Mouse (Mus musculus) frontal cortex, postnatal 25 days (tissue): ENCODE results near the gene Hcrt.
A peak's percentile ranks its signal among the peaks of the same experiment; 100 is the strongest.

ENCODE experiments used
- DNase-seq, 2 experiments: peaks; one replicate each; pipeline ENCODE4 v3.0.0; 2022; ENCODE audit warnings: low spot score in 2 of 2

Gene Hcrt

DNA sequence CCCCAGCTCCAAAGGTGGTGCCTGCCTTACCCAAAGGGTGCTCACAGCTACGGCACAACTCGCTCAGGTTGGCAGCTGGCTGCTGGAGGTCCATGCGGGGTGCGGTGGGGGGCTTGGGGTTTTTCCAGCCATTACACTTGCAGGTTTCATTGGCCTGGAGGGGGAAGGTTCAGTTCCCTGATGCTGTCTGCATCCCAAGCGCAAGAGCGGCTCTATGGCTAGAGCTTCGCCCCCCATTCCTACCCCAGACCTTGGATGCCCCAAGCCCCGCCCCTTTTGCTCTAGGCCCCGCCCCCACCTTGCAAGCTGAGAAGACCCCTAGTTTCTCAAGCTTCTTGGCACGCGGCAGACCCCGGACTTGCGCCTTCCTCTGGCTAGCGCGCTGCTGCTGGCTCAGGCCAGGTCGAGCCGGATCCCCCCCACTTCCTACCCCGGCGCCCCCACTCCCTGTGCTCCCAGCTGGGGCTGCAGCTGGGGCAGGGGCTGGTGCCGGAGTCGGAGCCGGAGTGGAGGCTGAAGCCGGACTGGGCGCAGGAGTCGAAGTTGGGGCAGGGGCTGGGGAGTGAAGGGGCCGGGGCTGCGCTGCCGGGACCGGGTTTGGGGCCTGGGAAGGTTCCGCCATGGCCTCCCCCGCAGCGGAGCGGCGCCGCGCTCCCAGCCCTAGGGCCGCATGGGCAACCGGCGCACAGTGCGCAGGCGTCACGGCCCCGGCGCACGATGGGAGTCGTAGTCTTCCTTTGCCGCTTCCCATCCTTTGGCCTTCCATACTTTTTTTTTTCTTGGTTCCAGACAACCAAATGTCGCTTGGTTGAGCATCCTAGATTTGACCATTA is 50.7 kb downstream of the Hcrt start, which contains the start of gene Kat2a:
Gene Kat2a (minus strand): TSS at position 683 of the 833 bp plus-strand sequence.
- peak; percentile 59 to 70 for DNase-seq
